Mouse (Mus musculus) lung, adult 2 months (tissue): ENCODE data around the gene Lipc.

Experiments used
- CTCF ChIP-seq: fragments of 200-500 bp; IDR thresholded peaks from 2 replicates; pipeline ENCODE4 v1.5.1; 2011; ENCODE audit warnings: mild to moderate bottlenecking, low read length, control low read depth; ENCODE audit not compliant: insufficient read depth
- POLR2A ChIP-seq: fragments of 200-500 bp; IDR thresholded peaks from 2 replicates; pipeline ENCODE4 v1.6.1; 2011; ENCODE audit warnings: low read depth, mild to moderate bottlenecking, control low read depth, low read length, borderline replicate concordance; ENCODE audit errors: extremely low read depth

DNA sequence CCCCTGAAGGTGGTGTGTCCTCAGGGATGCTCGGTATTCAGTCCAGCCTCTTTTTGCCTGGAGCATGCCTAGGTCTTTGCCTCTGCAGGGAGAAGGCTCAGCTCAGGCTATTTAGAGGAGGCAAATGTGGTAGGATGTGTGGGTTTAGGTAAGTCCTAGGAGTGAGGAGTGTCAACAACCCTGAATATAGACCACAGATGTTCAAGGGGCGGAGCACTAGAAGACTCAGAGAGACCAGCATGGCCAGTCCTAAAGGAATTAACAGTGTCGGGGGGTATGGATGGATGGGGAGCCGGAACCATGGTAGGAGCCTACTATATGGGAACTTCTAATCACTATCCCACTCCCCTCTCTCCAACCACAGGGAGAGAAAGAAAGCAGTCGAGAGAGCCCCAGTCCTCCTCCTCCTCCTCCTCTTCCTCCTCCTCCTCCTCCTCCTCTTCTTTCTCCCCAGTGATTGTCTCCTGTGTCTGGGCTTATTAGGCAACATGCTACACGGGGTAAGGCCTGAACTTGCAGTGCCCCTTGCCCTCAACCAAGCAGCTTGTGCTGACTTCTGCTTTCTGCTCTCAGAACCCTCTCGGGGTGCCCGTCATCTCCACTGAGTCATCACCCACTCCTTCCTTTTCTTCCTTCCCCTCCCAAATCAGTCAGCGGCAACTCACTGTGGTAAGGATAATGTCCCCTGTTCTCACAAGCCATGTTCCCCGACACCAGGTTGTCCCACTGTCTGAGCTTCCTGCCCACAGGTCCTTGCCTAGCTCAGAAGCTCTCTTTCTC lies 113.7 kb downstream of the Lipc start:
- no peak for TF ChIP-seq CTCF
- TF ChIP-seq POLR2A: no peak
